Mouse (Mus musculus) embryonic fibroblast, embryonic 13.5 days (primary cell): ENCODE results near the gene Stum.

Experiments used
- CTCF ChIP-seq: IDR thresholded peaks from 2 replicates; pipeline ENCODE4 v1.5.1; 2011; ENCODE audit warnings: mild to moderate bottlenecking, control low read depth, low read length, moderate library complexity, borderline replicate concordance; ENCODE audit not compliant: insufficient read depth
- POLR2A ChIP-seq: IDR thresholded peaks from 2 replicates; pipeline ENCODE4 v1.6.1; 2011; ENCODE audit warnings: low read depth, mild to moderate bottlenecking, control low read depth, low read length, moderate library complexity

DNA sequence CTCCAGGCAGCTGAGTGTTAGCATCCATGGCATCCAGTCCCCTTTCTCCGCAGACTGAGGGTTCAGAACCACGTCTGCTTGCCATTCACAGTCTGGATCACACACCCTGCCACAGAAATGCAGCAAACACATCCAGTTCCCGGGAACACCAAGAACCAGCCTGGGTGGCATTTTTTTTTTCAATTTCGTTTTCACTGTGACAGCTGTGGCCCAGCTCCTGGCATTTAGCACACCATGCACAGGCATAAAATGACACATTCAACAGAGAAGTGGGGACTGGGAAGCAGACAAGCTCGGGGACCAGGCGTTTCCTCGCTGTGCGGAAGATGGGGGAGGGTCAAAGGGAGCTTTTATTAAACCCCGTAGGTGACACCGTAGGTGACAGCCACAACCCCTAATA is 55.6 kb downstream of the Stum start:
- TF ChIP-seq CTCF (no peak), POLR2A (no peak)
